Mouse (Mus musculus) neural tube, postnatal 0 days (tissue): ENCODE results near the gene Olfr974. TPM values are rescaled to one million over a fixed set of nuclear protein-coding genes. Genes with fewer than 3 reads are reported as not detected.

ENCODE experiments used
- polyA plus RNA-seq: library from polyadenylated mRNA; unstranded; fragments of >200 nt; fragmentation: Nextera tagmentation; extraction: Ambion mirVana; gene quantifications from 2 replicates; pipeline ENCODE4 v1.2.1, GENCODE M21; 2015

Gene Olfr974
- polyA plus RNA-seq = not detected in 2 replicates

GRCm38 (mm10) chr9:39937201-39937600, at the start of gene Olfr974:
Olfr974 (plus strand) TSS chr9:39937501.

GRCm38 (mm10) chr9:39907036-39907435, 30.3 kb upstream of the Olfr974 start, which contains the start of gene Olfr229:
Olfr229 (plus strand) TSS chr9:39907336.

GRCm38 (mm10) chr9:39951946-39952345, 14.6 kb downstream of the Olfr974 start, which contains the start of gene Olfr975:
Olfr975 (minus strand) TSS chr9:39952046.

GRCm38 (mm10) chr9:39961033-39961432, 23.7 kb downstream of the Olfr974 start, which contains the start of gene Olfr976:
Olfr976 (minus strand) TSS chr9:39961133.

GRCm38 (mm10) chr9:39991813-39992212, 54.5 kb downstream of the Olfr974 start, which contains the start of gene Olfr978:
Olfr978 (plus strand) TSS chr9:39992113.

Other genes starting within 250 kb of the Olfr974 start
- not detected in 2 replicates for gene Olfr149, start 230.4 kb upstream of the Olfr974 start, polyA plus RNA-seq
- gene Olfr965, start 226.1 kb upstream of the Olfr974 start, polyA plus RNA-seq = not detected in 2 replicates
- not detected in 2 replicates for gene Olfr150, start 206.5 kb upstream of the Olfr974 start, polyA plus RNA-seq
- gene Olfr967, start 191.3 kb upstream of the Olfr974 start, polyA plus RNA-seq = not detected in 2 replicates
- gene Olfr968, start 154.2 kb upstream of the Olfr974 start, polyA plus RNA-seq = not detected in 2 replicates
- gene Olfr969, start 146.6 kb upstream of the Olfr974 start, polyA plus RNA-seq = not detected in 2 replicates
- gene Olfr970, start 128.6 kb upstream of the Olfr974 start, polyA plus RNA-seq = not detected in 2 replicates
- gene Olfr971, start 100.6 kb upstream of the Olfr974 start, polyA plus RNA-seq = not detected in 2 replicates
- gene Olfr972, start 71.1 kb upstream of the Olfr974 start, polyA plus RNA-seq = not detected in 2 replicates
- gene Olfr229, start 30.2 kb upstream of the Olfr974 start, polyA plus RNA-seq = not detected in 2 replicates
- gene Olfr975, start 14.5 kb downstream of the Olfr974 start, polyA plus RNA-seq = not detected in 2 replicates
- not detected in 2 replicates for gene Olfr976, start 23.6 kb downstream of the Olfr974 start, polyA plus RNA-seq
- not detected in 2 replicates for gene Olfr978, start 54.6 kb downstream of the Olfr974 start, polyA plus RNA-seq
- not detected in 2 replicates for gene Olfr979, start 66.0 kb downstream of the Olfr974 start, polyA plus RNA-seq
- gene Olfr980, start 72.1 kb downstream of the Olfr974 start, polyA plus RNA-seq = not detected in 2 replicates
- 0.05 TPM in 1 of 2 replicates, not detected in the other for gene Olfr981, start 84.0 kb downstream of the Olfr974 start, polyA plus RNA-seq
- gene Olfr982, start 136.3 kb downstream of the Olfr974 start, polyA plus RNA-seq = not detected in 2 replicates
- not detected in 2 replicates for gene Olfr983, start 156.1 kb downstream of the Olfr974 start, polyA plus RNA-seq
- not detected in 2 replicates for gene Olfr984, start 176.7 kb downstream of the Olfr974 start, polyA plus RNA-seq
- gene Olfr985, start 192.7 kb downstream of the Olfr974 start, polyA plus RNA-seq = not detected in 2 replicates
- not detected in 2 replicates for gene Tmem225, start 210.6 kb downstream of the Olfr974 start, polyA plus RNA-seq
- gene Olfr986, start 243.4 kb downstream of the Olfr974 start, polyA plus RNA-seq = not detected in 2 replicates